Mouse (Mus musculus) cerebellum, postnatal 4 days (tissue): Measurements from ENCODE around the gene Ctps2.
"Not testable (repeated sequence)": the region's sequence is repeated elsewhere in the genome, so short reads cannot be mapped to it uniquely, and the experiment has no call there.

Experiments used
- DNase-seq, 2 experiments: peaks; one replicate each; pipeline ENCODE4 v3.0.0; 2022; ENCODE audit warnings: low spot score in 2 of 2, mixed read lengths in 1 of 2

Gene Ctps2

GRCm38 (mm10) chrX:162900938-162901337 lies at the start of gene Ctps2:
Ctps2 (plus strand) TSS chrX:162901238.
- DNase-seq: no peak

- DNase-seq: no peak
Measured at GRCm38 (mm10) chrX:162868294-162868965, 32.6 kb upstream of the Ctps2 start.

- DNase-seq: peak in 1 of 2 experiments; percentile 10
Measured at GRCm38 (mm10) chrX:162871734-162872517, 29.1 kb upstream of the Ctps2 start.

GRCm38 (mm10) chrX:162873761-162874160 lies 27.3 kb upstream of the Ctps2 start:
- DNase-seq: no peak

- DNase-seq: no peak
Measured at GRCm38 (mm10) chrX:162878236-162878635, 22.8 kb upstream of the Ctps2 start.

- peak; percentile 43 to 74 for DNase-seq
Measured at GRCm38 (mm10) chrX:162887931-162888511, 13.0 kb upstream of the Ctps2 start, which contains the start of gene Syap1. Syap1 (minus strand) TSS chrX:162888447.

DNA sequence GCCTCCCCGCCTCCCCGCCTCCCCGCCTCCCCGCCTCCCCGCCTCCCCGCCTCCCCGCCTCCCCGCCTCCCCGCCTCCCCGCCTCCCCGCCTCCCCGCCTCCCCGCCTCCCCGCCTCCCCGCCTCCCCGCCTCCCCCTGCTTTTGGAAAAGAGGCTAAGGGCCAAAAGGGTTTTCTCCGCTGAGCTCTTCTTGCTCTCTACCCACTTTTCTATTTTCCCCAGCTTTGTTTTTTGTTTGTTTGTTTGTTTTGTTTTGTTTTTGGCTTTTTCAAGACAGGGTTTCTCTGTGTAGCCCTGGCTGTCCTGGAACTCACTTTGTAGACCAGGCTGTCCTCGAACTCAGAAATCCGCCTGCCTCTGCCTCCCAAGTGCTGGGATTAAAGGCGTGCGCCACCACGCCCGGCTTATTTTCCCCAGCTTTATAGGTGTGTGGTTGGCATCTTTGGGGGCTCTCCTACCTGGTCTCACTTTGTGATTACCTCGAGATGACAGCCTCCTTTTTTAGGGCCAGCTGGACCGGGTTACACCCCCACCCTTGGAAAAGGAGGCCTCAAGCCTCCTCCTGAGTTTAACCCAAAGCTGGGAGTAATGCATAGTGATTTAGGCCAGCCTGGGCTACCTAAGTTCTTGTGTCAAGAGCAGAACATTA lies 12.3 kb upstream of the Ctps2 start:
- not testable (repeated sequence) for DNase-seq

GRCm38 (mm10) chrX:162901371-162902039 lies 467 bp downstream of the Ctps2 start:
- DNase-seq: peak in 1 of 2 experiments; percentile 34

DNA sequence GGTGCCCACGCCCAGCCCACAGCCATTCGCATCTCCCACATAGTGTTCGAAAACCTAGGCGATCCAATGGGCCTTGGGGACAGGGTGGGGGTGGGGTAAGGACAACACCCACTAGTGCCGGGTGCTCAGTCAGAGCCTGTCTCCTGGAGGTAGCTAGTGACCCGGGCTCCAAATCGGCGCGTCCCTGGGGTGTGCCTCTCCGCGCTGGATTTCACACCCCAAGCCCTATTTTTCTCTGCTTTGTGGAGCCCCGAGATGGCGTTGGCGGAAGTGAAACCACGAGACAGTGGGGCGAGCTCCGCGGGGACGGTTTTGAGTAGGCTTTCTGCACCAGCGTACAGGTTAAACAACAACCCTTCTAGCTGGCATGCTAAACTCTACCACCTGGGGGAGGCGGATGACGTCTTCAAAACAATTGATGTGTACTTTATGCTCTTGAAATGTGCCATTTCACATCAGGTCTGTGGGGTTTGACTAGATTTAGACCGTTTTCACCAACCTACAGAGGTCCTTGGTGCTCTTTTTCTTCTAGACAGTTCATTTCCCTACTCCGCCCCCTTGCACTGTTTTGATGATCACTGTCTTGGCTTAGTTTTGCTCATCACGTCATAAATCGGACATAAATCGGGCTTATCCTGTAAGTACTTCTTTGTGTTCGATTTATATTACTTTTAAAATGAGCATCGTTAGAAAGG lies 1.1 kb downstream of the Ctps2 start:
- DNase-seq: peak in 1 of 2 experiments; percentile 17

- DNase-seq: no peak
Measured at GRCm38 (mm10) chrX:162907554-162907953, 6.5 kb downstream of the Ctps2 start.

- DNase-seq: no peak
Measured at GRCm38 (mm10) chrX:162913651-162914050, 12.6 kb downstream of the Ctps2 start.

GRCm38 (mm10) chrX:162915697-162916096 lies 14.7 kb downstream of the Ctps2 start:
- peak; percentile 26 to 45 for DNase-seq

- DNase-seq: no peak
Measured at GRCm38 (mm10) chrX:162921487-162922125, 20.6 kb downstream of the Ctps2 start.

GRCm38 (mm10) chrX:162931467-162931866 lies 30.4 kb downstream of the Ctps2 start:
- no peak for DNase-seq

DNA sequence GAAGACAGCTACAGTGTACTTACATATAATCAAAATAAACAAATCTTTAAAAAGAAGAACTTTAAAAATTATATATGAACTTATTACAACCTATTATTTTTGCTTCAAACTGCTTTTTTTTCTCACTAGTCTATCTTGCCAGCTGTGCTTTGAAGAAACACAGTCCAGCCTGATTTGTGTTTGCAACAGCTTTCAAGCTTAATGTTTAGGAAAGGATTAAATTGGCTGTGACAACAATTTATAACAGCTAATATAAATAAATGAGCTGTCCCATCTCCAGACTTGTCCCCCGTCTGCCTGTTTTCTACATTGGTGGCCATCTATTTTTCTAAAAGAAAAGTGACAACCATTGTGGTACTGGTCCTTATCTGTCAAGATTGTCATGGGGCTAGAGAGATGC lies 41.0 kb downstream of the Ctps2 start:
- no peak for DNase-seq

DNA sequence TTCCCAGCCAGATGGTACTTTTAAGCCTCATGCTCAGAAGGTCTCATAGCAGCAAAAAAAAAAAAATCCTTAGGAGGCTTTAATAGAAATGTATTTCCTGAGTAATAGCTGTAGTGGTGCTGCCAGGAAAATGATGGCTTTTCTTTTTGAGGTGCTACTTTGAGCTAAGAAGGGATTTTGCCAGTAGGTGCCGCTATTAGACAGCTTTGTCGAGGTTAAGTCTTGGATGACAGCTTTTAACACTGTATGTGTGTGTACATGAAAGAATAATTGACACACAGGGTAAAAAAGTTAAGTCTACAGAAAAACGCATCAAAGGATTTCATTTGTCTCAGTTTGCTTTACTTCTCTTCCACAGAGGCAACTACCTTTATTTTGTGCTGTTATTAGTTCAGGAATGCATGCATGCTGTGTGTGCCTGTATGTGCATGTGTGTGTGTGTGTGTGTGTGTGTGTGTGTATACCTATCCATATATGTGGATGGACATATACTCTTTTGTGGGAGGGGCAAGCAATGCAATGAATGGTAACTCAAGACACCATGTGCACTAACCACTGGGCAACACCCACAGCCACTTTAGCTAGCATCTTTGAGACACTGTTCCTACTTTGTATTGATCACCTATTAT lies 48.9 kb downstream of the Ctps2 start:
- peak in 1 of 2 experiments; percentile 29 for DNase-seq

DNA sequence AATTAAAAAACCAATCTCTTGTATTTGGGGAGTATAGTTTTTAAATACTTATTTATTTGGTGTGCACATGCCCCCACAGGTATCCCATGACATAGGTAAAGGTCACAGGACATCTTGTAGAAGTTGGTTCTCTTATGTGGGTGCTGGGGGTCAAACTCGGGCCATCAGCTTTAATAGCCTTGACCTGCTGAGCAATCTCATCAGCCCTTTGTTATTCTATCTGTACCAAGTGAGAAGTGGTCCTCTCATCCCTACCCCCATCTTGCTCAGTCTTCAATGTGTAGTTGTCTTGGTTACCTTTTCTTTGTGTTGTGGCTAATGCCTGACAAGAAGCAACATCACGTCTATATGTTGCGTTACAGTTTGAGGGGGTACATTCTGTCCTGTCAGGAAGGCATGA lies 56.9 kb downstream of the Ctps2 start:
- DNase-seq: no peak

DNA sequence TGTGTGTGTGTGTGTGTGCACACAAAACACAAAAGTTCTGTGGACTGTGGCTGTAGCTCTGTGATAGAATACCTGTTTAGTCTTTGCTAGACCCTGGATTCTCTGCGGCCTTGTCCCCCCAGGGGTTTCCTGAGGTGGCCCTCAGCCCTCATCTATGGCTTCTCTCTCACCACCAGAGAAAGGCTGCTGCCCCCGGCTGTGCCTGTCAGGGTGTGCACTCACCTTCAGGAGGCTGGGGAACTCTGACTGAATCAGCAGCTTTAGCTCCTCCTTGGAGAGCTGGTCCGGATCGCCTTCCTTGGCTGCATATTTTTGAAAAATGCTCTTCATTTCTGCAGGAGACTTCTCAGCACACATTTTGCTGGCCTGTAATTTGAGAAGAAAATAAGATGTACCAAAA lies 62.8 kb downstream of the Ctps2 start:
- no peak for DNase-seq

GRCm38 (mm10) chrX:162964383-162964782 lies 63.3 kb downstream of the Ctps2 start, which contains the start of gene S100g:
S100g (minus strand) TSS chrX:162964599.
- DNase-seq: no peak

DNA sequence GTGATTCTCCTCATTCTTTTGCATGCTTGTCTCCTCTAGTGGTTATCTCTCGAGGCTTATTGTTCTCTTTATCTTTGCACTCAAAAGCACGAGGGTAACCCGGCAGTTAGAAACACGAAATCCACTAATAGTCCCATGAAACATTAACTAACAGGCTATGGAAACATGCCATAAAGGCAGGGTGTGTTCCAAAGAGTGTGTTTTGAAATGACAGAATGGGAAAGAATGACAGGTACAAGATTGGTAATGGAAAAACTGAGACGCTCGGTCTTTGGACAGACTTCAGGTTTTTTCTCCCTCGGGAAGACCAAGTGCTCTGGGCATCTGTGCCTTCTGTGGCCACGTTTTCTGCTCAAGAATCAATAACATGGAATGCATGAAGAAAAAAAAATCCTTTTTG lies 66.4 kb downstream of the Ctps2 start:
- no peak for DNase-seq
